Mouse (Mus musculus) cerebellum, adult 2 months (tissue): ENCODE measurements around the gene Slc10a1.

Source experiments
- CTCF ChIP-seq: fragments of 200-500 bp; IDR thresholded peaks from 2 replicates; pipeline ENCODE4 v1.5.1; 2011; ENCODE audit warnings: low read depth, mild to moderate bottlenecking, control low read depth, low read length, moderate library complexity, borderline replicate concordance; ENCODE audit not compliant: insufficient read depth
- POLR2A ChIP-seq: fragments of 200-500 bp; IDR thresholded peaks from 2 replicates; pipeline ENCODE4 v1.6.1; 2011; ENCODE audit warnings: low read length, control low read depth, borderline replicate concordance; ENCODE audit not compliant: insufficient read depth

GRCm38 (mm10) chr12:80943395-80943794 is 25.1 kb downstream of the Slc10a1 start:
- no peak for TF ChIP-seq CTCF
- TF ChIP-seq POLR2A: no peak
